Mouse (Mus musculus) forebrain, embryonic 13.5 days (tissue): ENCODE results near the gene Smc1b. TPM values are rescaled to one million over a fixed set of nuclear protein-coding genes. Genes with fewer than 3 reads are reported as not detected.

Experiments used
- polyA plus RNA-seq: library from polyadenylated mRNA; unstranded; fragments of >200 nt; fragmentation: Nextera tagmentation; extraction: Ambion mirVana; gene quantifications from 2 replicates; pipeline ENCODE4 v1.2.1, GENCODE M21; 2015

The Smc1b gene
- polyA plus RNA-seq, 1 experiment from 2014 or later, result 0.21 TPM

Other genes with a start within 250 kb of the Smc1b start
- 1.1 TPM in 2 replicates for gene Gm29666, start 211.9 kb downstream of the Smc1b start, polyA plus RNA-seq
- 41.9 and 44.7 TPM in 2 replicates for gene Nup50, start 208.6 kb downstream of the Smc1b start, polyA plus RNA-seq
- gene 5031439G07Rik, start 143.4 kb downstream of the Smc1b start, polyA plus RNA-seq, result 14.1 and 14.7 TPM in 2 replicates
- gene Upk3a, start 114.8 kb downstream of the Smc1b start, polyA plus RNA-seq, result 0.15 and 0.59 TPM in 2 replicates
- gene Fam118a, start 103.0 kb downstream of the Smc1b start, polyA plus RNA-seq, result 20.8 and 24.1 TPM in 2 replicates
- gene Ribc2, start 114 bp upstream of the Smc1b start, polyA plus RNA-seq, result 0.65 and 0.78 TPM in 2 replicates
- gene Fbln1, start 74.0 kb upstream of the Smc1b start, polyA plus RNA-seq, result 62.1 and 63.3 TPM in 2 replicates
- 465 and 486 TPM in 2 replicates for gene Atxn10, start 204.3 kb upstream of the Smc1b start, polyA plus RNA-seq